Mouse (Mus musculus) heart, embryonic 15.5 days (tissue): ENCODE results near the gene Ccnc. TPM values are rescaled to one million over a fixed set of nuclear protein-coding genes. Genes with fewer than 3 reads are reported as not detected.

ENCODE experiments used
- polyA plus RNA-seq: library from polyadenylated mRNA; unstranded; fragments of >200 nt; fragmentation: Nextera tagmentation; extraction: Ambion mirVana; gene quantifications from 2 replicates; pipeline ENCODE4 v1.2.1, GENCODE M21; 2015

Gene Ccnc
- polyA plus RNA-seq, 1 experiment from 2014 or later = 25.7 TPM

Other genes starting within 250 kb of the Ccnc start
- gene Prdm13, start 41.7 kb upstream of the Ccnc start, polyA plus RNA-seq = not detected in 2 replicates
- 5.9 and 6.1 TPM in 2 replicates for gene Usp45, start 39.5 kb downstream of the Ccnc start, polyA plus RNA-seq
- gene Tstd3, start 39.5 kb downstream of the Ccnc start, polyA plus RNA-seq = 17.0 and 18.9 TPM in 2 replicates
- 79.5 and 85.2 TPM in 2 replicates for gene Pnisr, start 119.9 kb downstream of the Ccnc start, polyA plus RNA-seq
- gene Coq3, start 152.0 kb downstream of the Ccnc start, polyA plus RNA-seq = 17.7 and 20.2 TPM in 2 replicates
- gene Faxc, start 203.6 kb downstream of the Ccnc start, polyA plus RNA-seq = 1.7 and 2.1 TPM in 2 replicates